ENCODE assay signal across 9 mouse cellular contexts in genomic region chr12:56689736-56690135, GRCm38 (mm10). TPM values are rescaled to one million over a fixed set of nuclear protein-coding genes. Genes with fewer than 3 reads are reported as not detected.
DNase-seq lines count a peak whose midpoint lies in the region; ATAC-seq lines count a peak whose summit lies in the region.
"Had no signal": no experiment of that assay in that cellular context is flagged by ENCODE, and none has a peak within 500 bp of the region (broad histone marks: within the 10 kb centered on the region; RNA-seq: fewer than 3 reads in every experiment).

No protein-coding gene starts in this region.

- ATAC-seq in forebrain, embryonic 13.5 days, result no peak
- no peak for ATAC-seq in midbrain, embryonic 15.5 days (replicated peaks)
- ATAC-seq in stomach, embryonic 16.5 days (ENCODE audit: insufficient read depth, low FRiP score), result peak; percentile 33; the same call in 1 of the 2 replicates

- intact Hi-C loops in left cerebral cortex, postnatal 25 days (cut with DNase I), result loop anchor here (5.0 kb wide), 2 partner anchors 72 to 152 kb away; partner anchors contain the start of gene Nkx2-1

- no peaks in the 10 kb centered on the region for H3K36me3 ChIP-seq in forebrain, embryonic 10.5 days (replicated peaks)
- no peaks in the 10 kb centered on the region for H3K36me3 ChIP-seq in forebrain, embryonic 13.5 days (ENCODE audit: poor library complexity, severe bottlenecking)
- no peaks in the 10 kb centered on the region for H3K36me3 ChIP-seq in midbrain, embryonic 10.5 days
- H3K36me3 ChIP-seq in midbrain, embryonic 15.5 days (replicated peaks), result no peaks in the 10 kb centered on the region
- no peaks in the 10 kb centered on the region for H3K36me3 ChIP-seq in stomach, embryonic 16.5 days (ENCODE audit: control insufficient read depth, insufficient read depth, low read length)

- no peak overlapping the region for H3K4me2 ChIP-seq in forebrain, embryonic 13.5 days
- H3K4me2 ChIP-seq in midbrain, embryonic 15.5 days, result no peak overlapping the region
- no peak overlapping the region for H3K4me2 ChIP-seq in stomach, embryonic 16.5 days (ENCODE audit: low read depth, low read length)

- H3K4me3 ChIP-seq in forebrain, embryonic 10.5 days, result no peak overlapping the region
- no peak overlapping the region for H3K4me3 ChIP-seq in forebrain, embryonic 13.5 days
- H3K4me3 ChIP-seq in midbrain, embryonic 10.5 days, result no peak overlapping the region; the same call in 1 of the 2 replicates
- H3K4me3 ChIP-seq in midbrain, embryonic 15.5 days, result no peak overlapping the region
- H3K4me3 ChIP-seq in stomach, embryonic 16.5 days (replicated peaks; ENCODE audit: low read length), result no peak overlapping the region
- H3K4me3 ChIP-seq: erythroblast, embryonic 14.5 days had no signal

- no peak overlapping the region for H3K27ac ChIP-seq in forebrain, embryonic 10.5 days
- H3K27ac ChIP-seq in forebrain, embryonic 13.5 days, result no peak overlapping the region
- no peak overlapping the region for H3K27ac ChIP-seq in midbrain, embryonic 10.5 days (replicated peaks)
- no peak overlapping the region for H3K27ac ChIP-seq in midbrain, embryonic 15.5 days
- no peak overlapping the region for H3K27ac ChIP-seq in stomach, embryonic 16.5 days (ENCODE audit: low read length)

- H3K9ac ChIP-seq in forebrain, embryonic 13.5 days, result no peak overlapping the region
- no peak overlapping the region for H3K9ac ChIP-seq in midbrain, embryonic 15.5 days
- H3K9ac ChIP-seq in stomach, embryonic 16.5 days (ENCODE audit: low read length), result no peak overlapping the region

- peak; percentile 77 for DNase-seq in forebrain, embryonic 10.5 days (ENCODE audit: extremely low spot score, low spot score)
- DNase-seq in midbrain, embryonic 10.5 days (ENCODE audit: low spot score), result peak; percentile 85
- peak; percentile 21 for DNase-seq in induced T-regulatory cell, adult 2 months (ENCODE audit: low read depth)
- DNase-seq in right cerebral cortex, postnatal 10 days (ENCODE audit: low spot score in 2 of 2), result no peak
- DNase-seq in left cerebral cortex, postnatal 25 days (ENCODE audit: low spot score in 2 of 2), result no peak

- H3K4me1 ChIP-seq in forebrain, embryonic 10.5 days, result peaks cover 42% of the 10 kb centered on the region
- peaks cover 13% of the 10 kb centered on the region; the same call in 1 of the 2 replicates for H3K4me1 ChIP-seq in forebrain, embryonic 13.5 days
- peaks cover 33% of the 10 kb centered on the region for H3K4me1 ChIP-seq in midbrain, embryonic 10.5 days
- peaks cover 8% of the 10 kb centered on the region for H3K4me1 ChIP-seq in midbrain, embryonic 15.5 days
- H3K4me1 ChIP-seq in stomach, embryonic 16.5 days (ENCODE audit: control insufficient read depth, insufficient read depth, low read length), result no peaks in the 10 kb centered on the region

- H3K27me3 ChIP-seq in forebrain, embryonic 10.5 days (ENCODE audit: poor library complexity, severe bottlenecking), result peaks cover 100% of the 10 kb centered on the region
- peaks cover 99% of the 10 kb centered on the region for H3K27me3 ChIP-seq in forebrain, embryonic 13.5 days
- H3K27me3 ChIP-seq in midbrain, embryonic 10.5 days (ENCODE audit: low read depth, poor library complexity, severe bottlenecking), result peaks cover 100% of the 10 kb centered on the region
- H3K27me3 ChIP-seq in midbrain, embryonic 15.5 days (replicated peaks), result peaks cover 93% of the 10 kb centered on the region
- peaks cover 78% of the 10 kb centered on the region for H3K27me3 ChIP-seq in stomach, embryonic 16.5 days (ENCODE audit: control insufficient read depth, insufficient read depth, low read length)

- WGBS in forebrain, embryonic 10.5 days, result under 1% methylated on average over 25 of the region's 25 CpGs
- WGBS in forebrain, embryonic 13.5 days, result under 1% methylated on average over 25 of the region's 25 CpGs
- under 1% methylated on average over 25 of the region's 25 CpGs for WGBS in midbrain, embryonic 10.5 days
- under 1% methylated on average over 25 of the region's 25 CpGs for WGBS in midbrain, embryonic 15.5 days
- 1% methylated on average over 25 of the region's 25 CpGs for WGBS in stomach, embryonic 16.5 days

- no peaks in the 10 kb centered on the region for H3K9me3 ChIP-seq in forebrain, embryonic 10.5 days
- no peaks in the 10 kb centered on the region for H3K9me3 ChIP-seq in forebrain, embryonic 13.5 days (replicated peaks)
- H3K9me3 ChIP-seq in midbrain, embryonic 10.5 days (replicated peaks), result no peaks in the 10 kb centered on the region
- no peaks in the 10 kb centered on the region for H3K9me3 ChIP-seq in midbrain, embryonic 15.5 days
- H3K9me3 ChIP-seq in stomach, embryonic 16.5 days (replicated peaks; ENCODE audit: control insufficient read depth, low read length), result no peaks in the 10 kb centered on the region

RNA-seq across cellular contexts. Expression of gene Pax9, which starts 1.8 kb away (rescaled TPM):
- 1.3 and 1.4 TPM in 2 replicates for polyA plus RNA-seq in forebrain, embryonic 10.5 days (2016; fragmentation: Nextera tagmentation; extraction: Ambion mirVana)
- polyA plus RNA-seq in forebrain, embryonic 13.5 days (2015; fragmentation: Nextera tagmentation; extraction: Ambion mirVana), result not detected in 2 replicates
- polyA plus RNA-seq in midbrain, embryonic 10.5 days (2016; fragmentation: Nextera tagmentation; extraction: Ambion mirVana), result 0.56 and 0.63 TPM in 2 replicates
- not detected in 2 replicates for polyA plus RNA-seq in midbrain, embryonic 15.5 days (2015; fragmentation: Nextera tagmentation; extraction: Ambion mirVana)
- 2.8 and 3.9 TPM in 2 replicates for polyA plus RNA-seq in stomach, embryonic 16.5 days (2015; fragmentation: Nextera tagmentation; extraction: Ambion mirVana)
- total RNA-seq in left cerebral cortex, postnatal 25 days (2021), result not detected
- polyA plus RNA-seq: erythroblast, embryonic 14.5 days had no signal

Comparison
In these comparisons a context has a peak if more than half of its experiments do, and no peak if none do; other contexts are left out.
1. DNase-seq: peak in forebrain, embryonic 10.5 days (single experiment), midbrain, embryonic 10.5 days (single experiment) and induced T-regulatory cell, adult 2 months (single experiment); none in right cerebral cortex, postnatal 10 days (0 of 2) and left cerebral cortex, postnatal 25 days (0 of 2).